Mouse (Mus musculus) midbrain, embryonic 14.5 days (tissue): ENCODE results near the gene Tas1r2. TPM values are rescaled to one million over a fixed set of nuclear protein-coding genes. Genes with fewer than 3 reads are reported as not detected.

Source experiments
- ATAC-seq: fragments of 200-750 bp; cut with Nextera tagmentation; 2 replicates; pipeline ENCODE4 v1.8.0; 2017; ENCODE audit warnings: moderate number of reproducible peaks, moderate library complexity; ENCODE audit not compliant: low FRiP score, low TSS enrichment
- DNase-seq: peaks from one replicate; pipeline ENCODE4 v3.0.0-alpha.2; 2015
- H3K27ac ChIP-seq: fragments of 300-500 bp; sonication (generic); replicated peaks from 2 replicates; pipeline ENCODE4 v1.5.1; 2014; ENCODE audit warnings: mild to moderate bottlenecking, low read depth, low read length, moderate library complexity
- H3K27me3 ChIP-seq: fragments of 300-500 bp; sonication (generic); 2 replicates; pipeline ENCODE4 v1.6.1; 2014; ENCODE audit warnings: low read length, control low read depth, mixed read lengths; ENCODE audit not compliant: control insufficient read depth, insufficient read depth
- H3K36me3 ChIP-seq: fragments of 300-500 bp; sonication (generic); 2 replicates; pipeline ENCODE4 v1.6.1; 2014; ENCODE audit warnings: low read length, control low read depth; ENCODE audit not compliant: control insufficient read depth, insufficient read depth
- H3K4me1 ChIP-seq: fragments of 300-500 bp; sonication (generic); 2 replicates; pipeline ENCODE4 v1.6.1; 2014; ENCODE audit warnings: mild to moderate bottlenecking, antibody characterized with exemption, low read length, control low read depth; ENCODE audit not compliant: control insufficient read depth, insufficient read depth
- H3K4me2 ChIP-seq: fragments of 300-500 bp; sonication (generic); 2 replicates; pipeline ENCODE4 v1.6.1; 2014; ENCODE audit warnings: mild to moderate bottlenecking, low read length, moderate library complexity
- H3K4me3 ChIP-seq: fragments of 300-500 bp; sonication (generic); replicated peaks from 2 replicates; pipeline ENCODE4 v1.5.1; 2014; ENCODE audit warnings: low read depth, low read length
- H3K9ac ChIP-seq: fragments of 300-500 bp; sonication (generic); replicated peaks from 2 replicates; pipeline ENCODE4 v1.6.1; 2014; ENCODE audit warnings: mild to moderate bottlenecking, low read length, moderate library complexity
- H3K9me3 ChIP-seq: fragments of 300-500 bp; sonication (generic); 2 replicates; pipeline ENCODE4 v1.6.1; 2016; ENCODE audit warnings: low read length, control low read depth, mixed read lengths; ENCODE audit not compliant: control insufficient read depth
- WGBS: fragments of 180-500 bp; shearing (Covaris S2); extraction: QIAGEN DNeasy Blood & Tissue Kit; methylation state at CpG from one replicate; pipeline ENCODE4 v1.1.7; 2014; 5-methylcytosine and 5-hydroxymethylcytosine counted together
- microRNA-seq: library from miRNA; unstranded; fragments of <30 nt; microRNA quantifications from one replicate; pipeline ENCODE4, GENCODE M21; 2016
- polyA plus RNA-seq: library from polyadenylated mRNA; unstranded; fragments of >200 nt; fragmentation: Nextera tagmentation; extraction: Ambion mirVana; gene quantifications from 2 replicates; pipeline ENCODE4 v1.2.1, GENCODE M21; 2014

Gene Tas1r2
- polyA plus RNA-seq, 1 experiment from 2014 or later = not detected

DNA sequence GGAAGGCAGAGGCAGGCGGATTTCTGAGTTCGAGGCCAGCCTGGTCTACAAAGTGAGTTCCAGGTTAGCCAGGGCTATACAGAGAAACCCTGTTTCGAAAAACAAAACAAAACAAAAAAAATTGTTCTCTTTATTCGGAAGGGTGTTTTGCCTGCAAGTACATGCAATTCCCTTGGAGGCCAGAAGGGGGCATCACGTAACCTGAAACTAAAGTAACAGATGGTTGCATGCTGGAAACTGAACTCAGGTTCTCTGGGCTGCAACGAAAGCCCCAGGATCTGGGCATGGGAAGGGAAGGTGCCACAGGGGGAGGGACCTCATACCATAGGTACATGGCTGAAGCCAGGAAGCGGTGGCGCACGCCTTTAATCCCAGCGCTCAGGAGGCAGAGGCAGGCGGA is 50.1 kb downstream of the Tas1r2 start:
- Histone ChIP-seq H3K4me1 (no peaks in the 10 kb centered on the region), H3K9ac (no peak overlapping the region), H3K27ac (no peak overlapping the region), H3K9me3 (no peaks in the 10 kb centered on the region), H3K27me3 (no peaks in the 10 kb centered on the region), H3K4me3 (no peak overlapping the region), H3K36me3 (no peaks in the 10 kb centered on the region), H3K4me2 (no peak overlapping the region)
- no peak for DNase-seq
- ATAC-seq = no peak
- 86% methylated on average over 11 of the region's 11 CpGs for WGBS

- H3K9me3 ChIP-seq = no peaks in the 10 kb centered on the region
- WGBS = 90% methylated on average over 5 of the region's 5 CpGs
- ATAC-seq = no peak
Measured at GRCm38 (mm10) chr4:139705986-139706385, 52.6 kb downstream of the Tas1r2 start.

DNA sequence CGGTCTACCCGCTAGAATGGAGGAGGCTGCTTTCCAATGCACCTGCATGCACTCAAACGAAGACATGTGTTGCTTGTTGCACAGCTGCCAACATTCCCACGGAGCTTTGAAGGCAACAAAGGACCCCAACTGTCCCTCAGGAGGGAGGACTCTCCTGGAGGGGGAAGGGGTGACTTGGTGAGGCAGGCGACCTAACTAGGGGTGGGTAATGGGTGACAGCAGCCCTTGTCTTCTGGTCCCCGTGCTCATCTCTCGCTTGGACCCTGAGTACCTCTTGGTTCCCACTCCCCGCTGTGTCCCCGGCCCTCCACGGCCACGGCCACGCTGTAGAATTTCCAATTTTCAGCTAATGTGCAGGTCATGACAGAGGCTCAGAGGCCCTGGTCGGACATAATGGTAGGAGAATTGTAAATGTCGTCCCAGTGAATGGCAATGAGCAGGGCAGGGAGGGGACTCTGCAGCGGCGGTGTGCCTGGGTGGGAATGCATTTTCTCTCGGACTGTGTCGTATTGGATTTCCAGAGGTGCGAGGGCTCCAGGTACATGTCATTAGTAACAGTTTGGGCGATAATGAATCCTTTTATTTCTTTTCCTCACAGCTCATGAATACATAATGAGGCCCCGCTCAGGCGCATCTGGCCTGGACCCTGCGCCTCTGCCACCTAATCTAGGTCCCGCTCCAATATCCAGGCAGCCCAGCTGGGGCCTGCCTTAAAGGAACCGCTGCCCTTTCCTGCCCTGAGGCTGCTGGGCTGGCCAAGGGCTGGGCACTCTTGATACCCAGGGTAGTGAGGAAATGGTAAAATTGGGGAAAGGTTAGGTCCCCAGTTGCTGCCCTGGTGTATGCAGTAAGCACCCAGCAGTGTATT is 57.4 kb downstream of the Tas1r2 start:
- Histone ChIP-seq H3K9me3 (no peaks in the 10 kb centered on the region), H3K9ac (no peak overlapping the region), H3K27me3 (no peaks in the 10 kb centered on the region), H3K27ac (0 out of 2 replicates have a peak overlapping the region, but pooled peaks have one; percentile 8), H3K36me3 (no peaks in the 10 kb centered on the region), H3K4me2 (peak overlapping the region; percentile 24), H3K4me1 (peaks cover 9% of the 10 kb centered on the region; the same call in 1 of the 2 replicates), H3K4me3 (no peak overlapping the region)
- no peak; the same call in 1 of the 2 replicates for ATAC-seq
- WGBS = 17% methylated on average over 25 of the region's 25 CpGs
- peak; percentile 51 for DNase-seq

More at GRCm38 (mm10) chr4:139705986-139706385, 52.6 kb downstream of the Tas1r2 start:
- Histone ChIP-seq H3K4me3 (no peak overlapping the region), H3K27ac (no peak overlapping the region), H3K9ac (no peak overlapping the region), H3K27me3 (no peaks in the 10 kb centered on the region), H3K36me3 (no peaks in the 10 kb centered on the region), H3K4me1 (peaks cover 7% of the 10 kb centered on the region; the same call in 1 of the 2 replicates), H3K4me2 (no peak overlapping the region)
- DNase-seq = no peak

- H3K4me2 ChIP-seq = no peak overlapping the region
- H3K4me3 ChIP-seq = no peak overlapping the region
- H3K27ac ChIP-seq = no peak overlapping the region
- 30% methylated on average over 13 of the region's 13 CpGs for WGBS
- H3K9ac ChIP-seq = no peak overlapping the region
- peaks cover 9% of the 10 kb centered on the region; the same call in 1 of the 2 replicates for H3K4me1 ChIP-seq
- no peak for ATAC-seq
- H3K9me3 ChIP-seq = no peaks in the 10 kb centered on the region
- no peaks in the 10 kb centered on the region for H3K36me3 ChIP-seq
- no peaks in the 10 kb centered on the region for H3K27me3 ChIP-seq
- DNase-seq = no peak
Measured at GRCm38 (mm10) chr4:139715241-139715932, 62.0 kb downstream of the Tas1r2 start.

GRCm38 (mm10) chr4:139716477-139717169 is 63.3 kb downstream of the Tas1r2 start:
- Histone ChIP-seq H3K4me1 (no peaks in the 10 kb centered on the region), H3K27me3 (no peaks in the 10 kb centered on the region), H3K9me3 (no peaks in the 10 kb centered on the region), H3K9ac (no peak overlapping the region), H3K27ac (no peak overlapping the region), H3K4me3 (no peak overlapping the region), H3K36me3 (no peaks in the 10 kb centered on the region), H3K4me2 (no peak overlapping the region)
- no peak for DNase-seq
- 87% methylated on average over 10 of the region's 10 CpGs for WGBS
- no peak for ATAC-seq

GRCm38 (mm10) chr4:139718978-139719377 is 65.6 kb downstream of the Tas1r2 start:
- H3K4me3 ChIP-seq = no peak overlapping the region
- ATAC-seq = no peak
- H3K27me3 ChIP-seq = no peaks in the 10 kb centered on the region
- no peaks in the 10 kb centered on the region for H3K36me3 ChIP-seq
- DNase-seq = no peak
- no peak overlapping the region for H3K27ac ChIP-seq
- no peaks in the 10 kb centered on the region for H3K9me3 ChIP-seq
- no peak overlapping the region for H3K9ac ChIP-seq
- H3K4me1 ChIP-seq = no peaks in the 10 kb centered on the region
- no peak overlapping the region for H3K4me2 ChIP-seq
- 80% methylated on average over 5 of the region's 5 CpGs for WGBS

Small RNA genes lying within 50 kb of the gene (microRNA-seq; reads per million reads assigned to microRNA genes)
- gene Mir7020 = not detected

Other genes with a start within 250 kb of the Tas1r2 start
- 5.2 and 6.2 TPM in 2 replicates for gene Iffo2, start 123.0 kb upstream of the Tas1r2 start, polyA plus RNA-seq
- not detected in 2 replicates for gene Gm21969, start 50.4 kb upstream of the Tas1r2 start, polyA plus RNA-seq
- 14.1 and 15.2 TPM in 2 replicates for gene Aldh4a1, start 30.7 kb upstream of the Tas1r2 start, polyA plus RNA-seq
- gene Pax7, start 180.0 kb downstream of the Tas1r2 start, polyA plus RNA-seq = 9.1 and 9.2 TPM in 2 replicates